Mouse (Mus musculus) frontal cortex, postnatal 36 days (tissue): ENCODE data around the gene Mlh3.

Experiments used
- DNase-seq, 2 experiments: peaks; one replicate each; pipeline ENCODE4 v3.0.0; 2022; ENCODE audit warnings: low spot score in 2 of 2

Gene Mlh3

GRCm38 (mm10) chr12:85192461-85193108 is 77.8 kb downstream of the Mlh3 start:
- DNase-seq = no peak

- DNase-seq = no peak
These were observed 80.1 kb downstream of the Mlh3 start for GRCm38 (mm10) chr12:85190290-85190689.

DNA sequence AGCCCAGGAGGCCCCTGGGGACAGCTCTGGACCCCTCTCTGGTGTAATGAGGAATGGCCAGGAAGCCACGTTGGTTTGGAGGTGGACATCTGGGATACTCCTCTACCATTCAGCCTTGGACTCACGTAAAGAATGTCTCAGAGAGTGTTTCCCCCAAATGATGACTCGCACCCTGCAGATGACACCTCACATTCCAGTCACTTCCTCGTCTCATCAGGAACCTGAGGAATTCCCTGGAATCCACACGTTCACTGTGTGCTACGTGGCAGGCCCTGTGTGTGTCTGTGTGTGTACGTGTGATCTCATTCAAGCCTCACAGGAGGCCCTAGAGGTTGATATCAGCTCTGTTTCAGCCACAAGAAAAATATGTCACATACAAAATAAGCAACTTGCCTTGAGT is 84.0 kb downstream of the Mlh3 start:
- DNase-seq = no peak

DNA sequence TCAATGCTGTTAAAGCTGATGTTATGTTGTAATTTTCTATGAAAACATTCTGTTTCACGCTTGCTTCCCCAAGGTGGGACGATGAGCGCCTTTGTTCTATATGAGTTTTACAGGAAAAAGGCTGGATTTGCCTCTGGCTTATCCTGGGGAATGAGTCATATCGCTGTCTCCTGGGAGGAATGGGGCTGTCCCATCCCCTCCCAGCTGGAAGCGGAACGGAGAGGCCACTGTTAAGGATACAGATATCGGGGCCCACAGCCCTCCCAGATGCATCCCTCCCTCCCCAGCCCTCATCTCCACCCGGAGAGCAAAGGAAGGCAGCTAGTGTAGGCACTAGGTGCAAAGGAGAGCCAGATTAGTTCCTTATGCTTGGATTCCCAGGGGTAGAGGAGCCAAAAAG is 84.6 kb downstream of the Mlh3 start:
- no peak for DNase-seq
